Mouse (Mus musculus): ENCODE results near the gene Pomgnt1.

Pomgnt1 gene

GRCm38 (mm10) chr4:116123602-116124519 lies at the start of gene Pomgnt1, which contains the start of gene Rad54l:
Gene Pomgnt1 (plus strand): TSS chr4:116123840.
Gene Rad54l (minus strand): TSS chr4:116123690.
- peak; percentile 98 for DNase-seq

DNA sequence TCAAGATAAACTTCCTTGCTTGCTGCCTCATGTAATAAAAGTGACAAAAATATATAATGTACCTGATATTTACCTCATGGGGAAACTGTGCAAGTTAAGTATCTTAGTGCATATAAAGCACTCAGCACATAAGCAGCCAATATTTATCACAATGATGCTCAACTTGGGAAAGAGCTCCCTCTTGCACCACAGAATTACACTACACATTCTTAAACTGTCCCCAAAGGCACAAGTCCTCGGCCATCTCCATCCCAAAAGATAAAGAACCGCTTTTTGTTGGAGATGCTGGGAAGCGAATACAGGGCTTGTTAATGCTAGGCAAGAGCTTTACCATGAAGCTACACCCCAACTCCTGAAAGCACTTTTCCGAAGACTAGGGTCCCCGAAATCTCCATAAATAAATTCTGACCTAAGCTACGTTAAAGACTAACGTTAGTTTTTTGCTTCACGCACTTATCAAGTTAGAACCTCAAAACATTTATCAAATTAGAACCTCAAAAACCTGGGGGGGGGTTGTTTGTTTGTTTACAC lies 49.4 kb upstream of the Pomgnt1 start:
- peak; percentile 80 for DNase-seq

GRCm38 (mm10) chr4:116074861-116075620 lies 48.6 kb upstream of the Pomgnt1 start, which contains the start of the genes Uqcrh and Lrrc41:
Gene Uqcrh (minus strand): TSS chr4:116075071.
Gene Lrrc41 (plus strand): TSS chr4:116075269.
- DNase-seq = peak; percentile 99

- DNase-seq = no peak
Observed at GRCm38 (mm10) chr4:116075631-116076368, 47.8 kb upstream of the Pomgnt1 start.

GRCm38 (mm10) chr4:116076369-116077231 lies 47.0 kb upstream of the Pomgnt1 start:
- peak; percentile 96 for DNase-seq

- DNase-seq = peak; percentile 89
Observed at GRCm38 (mm10) chr4:116077240-116078095, 46.2 kb upstream of the Pomgnt1 start.

- DNase-seq = peak; percentile 84
Observed at GRCm38 (mm10) chr4:116088510-116089249, 35.0 kb upstream of the Pomgnt1 start.

DNA sequence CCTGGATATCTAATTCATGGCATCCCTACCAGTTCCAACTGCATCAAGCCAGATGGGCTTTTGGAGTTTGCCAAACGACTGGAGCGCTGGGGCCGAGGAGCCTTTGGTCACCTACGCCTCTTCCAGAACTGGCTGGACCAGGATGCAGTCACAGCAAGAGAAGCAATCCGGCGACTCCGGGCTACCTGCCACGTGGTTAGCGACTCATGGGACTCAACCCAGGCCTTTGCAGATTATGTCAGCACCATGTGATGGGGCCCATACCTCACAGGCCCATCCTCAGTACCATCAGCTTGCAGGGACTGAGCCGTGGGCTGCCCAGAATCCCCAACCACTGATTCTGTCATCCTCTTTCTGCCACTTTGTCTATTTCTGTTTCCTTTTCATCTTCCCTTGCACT lies 27.3 kb upstream of the Pomgnt1 start:
- peak; percentile 85 for DNase-seq

DNA sequence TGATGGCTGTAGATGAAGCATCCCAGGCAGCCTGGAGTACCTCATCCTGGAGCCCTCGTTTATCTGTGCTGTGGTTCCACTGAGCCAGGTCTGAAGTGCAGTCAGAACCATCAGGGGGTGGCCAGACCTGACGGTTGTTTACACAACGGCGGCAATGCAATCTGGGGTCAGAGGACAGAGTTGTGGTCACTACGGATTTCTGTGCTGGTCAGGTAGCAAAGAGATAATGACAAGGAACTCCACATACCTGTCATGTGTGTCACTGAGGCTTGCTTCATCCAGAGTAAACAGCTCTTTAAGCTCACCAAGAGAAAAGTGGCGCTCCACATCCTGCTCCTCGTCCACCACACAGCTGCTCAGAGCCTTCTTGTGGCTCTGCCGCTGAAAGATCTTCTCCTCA lies 26.4 kb upstream of the Pomgnt1 start:
- DNase-seq = peak; percentile 76

GRCm38 (mm10) chr4:116100959-116101358 lies 22.7 kb upstream of the Pomgnt1 start:
- DNase-seq = no peak

DNA sequence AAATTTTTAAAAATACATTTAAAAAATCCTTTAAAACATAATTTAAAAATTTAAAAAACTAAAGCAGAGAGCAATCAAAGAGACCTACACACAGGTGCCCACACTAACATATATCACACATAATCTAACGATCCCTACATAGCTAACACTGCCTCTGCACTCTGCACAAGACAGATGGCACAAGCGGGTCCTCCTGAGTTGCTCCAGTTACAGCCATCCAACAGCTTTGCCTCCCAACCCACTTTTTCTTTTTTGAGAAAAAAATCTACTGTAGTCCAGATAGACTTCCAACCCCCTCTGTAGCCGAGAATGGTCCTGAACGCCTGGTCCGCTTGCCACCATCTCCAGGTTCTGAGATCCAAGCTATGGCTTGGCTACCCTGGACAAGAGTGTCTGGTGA lies 18.4 kb upstream of the Pomgnt1 start:
- DNase-seq = no peak

- no peak for DNase-seq
Observed at GRCm38 (mm10) chr4:116110695-116111094, 12.9 kb upstream of the Pomgnt1 start.

GRCm38 (mm10) chr4:116111486-116111885 lies 12.2 kb upstream of the Pomgnt1 start:
- peak; percentile 16 for DNase-seq

DNA sequence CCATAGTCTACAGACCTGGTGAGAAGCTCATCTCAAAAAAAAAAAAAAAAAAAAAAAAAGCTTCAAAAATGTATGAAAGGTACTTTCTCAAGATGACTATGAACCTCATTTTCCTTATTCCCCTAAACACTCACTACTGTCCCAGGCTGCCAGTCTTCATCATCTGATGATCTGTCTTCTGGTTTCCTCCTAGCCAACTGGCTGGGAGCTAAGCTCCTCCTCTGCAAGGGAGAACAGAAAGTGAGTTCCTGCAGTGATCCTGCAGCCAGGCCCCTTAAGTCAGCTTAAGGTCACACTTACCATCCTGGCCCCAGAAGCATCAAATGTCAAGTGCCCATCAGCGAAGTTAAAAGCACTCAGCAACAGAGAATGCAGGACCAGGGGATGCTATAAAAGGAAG lies 878 bp upstream of the Pomgnt1 start:
- DNase-seq = no peak

GRCm38 (mm10) chr4:116125803-116126386 lies 2.3 kb downstream of the Pomgnt1 start:
- DNase-seq = no peak

DNA sequence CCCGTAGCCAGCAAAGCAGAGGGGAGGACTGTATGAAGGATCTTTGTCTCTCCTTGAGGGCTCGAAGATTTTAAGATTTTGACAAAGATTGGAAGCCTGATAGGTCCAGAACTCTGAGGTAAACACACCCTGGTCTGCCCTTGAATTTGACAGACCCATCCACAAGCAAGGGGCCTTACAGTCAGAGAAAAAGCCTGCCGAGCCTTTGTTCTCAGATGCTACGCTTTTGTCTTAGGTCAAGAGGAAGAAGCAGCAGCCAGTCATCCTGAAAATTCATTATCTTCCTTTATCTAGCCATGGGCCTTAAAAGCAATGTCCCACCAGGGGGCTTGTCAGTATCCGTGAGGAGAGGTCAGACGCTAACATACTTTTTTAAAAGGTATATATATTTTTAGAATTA lies 4.3 kb downstream of the Pomgnt1 start:
- DNase-seq = no peak

GRCm38 (mm10) chr4:116133126-116133525 lies 9.5 kb downstream of the Pomgnt1 start:
- no peak for DNase-seq

GRCm38 (mm10) chr4:116134990-116135389 lies 11.3 kb downstream of the Pomgnt1 start:
- DNase-seq = no peak

- peak; percentile 95 for DNase-seq
Observed at GRCm38 (mm10) chr4:116137421-116137996, 13.9 kb downstream of the Pomgnt1 start.

Data from heart, adult 11 months (tissue).